Mouse (Mus musculus) intestine, embryonic 16.5 days (tissue): ENCODE measurements around the gene Tapt1. TPM values are rescaled to one million over a fixed set of nuclear protein-coding genes. Genes with fewer than 3 reads are reported as not detected.

Experiments
- ATAC-seq: fragments of 200-750 bp; cut with Nextera tagmentation; 2 replicates; pipeline ENCODE4 v1.8.0; 2017; ENCODE audit warnings: moderate TSS enrichment, moderate library complexity
- H3K27ac ChIP-seq: fragments of 300-500 bp; sonication (generic); 2 replicates; pipeline ENCODE4 v1.5.1; 2014; ENCODE audit warnings: mild to moderate bottlenecking, low read length
- H3K27me3 ChIP-seq: fragments of 300-500 bp; sonication (generic); replicated peaks from 2 replicates; pipeline ENCODE4 v1.6.1; 2014; ENCODE audit warnings: low read length, control low read depth, mixed read lengths; ENCODE audit not compliant: control insufficient read depth, insufficient read depth
- H3K36me3 ChIP-seq: fragments of 300-500 bp; sonication (generic); 2 replicates; pipeline ENCODE4 v1.6.1; 2014; ENCODE audit warnings: low read length, control low read depth; ENCODE audit not compliant: control insufficient read depth, insufficient read depth
- H3K4me1 ChIP-seq: fragments of 300-500 bp; sonication (generic); 2 replicates; pipeline ENCODE4 v1.6.1; 2014; ENCODE audit warnings: low read length, control low read depth, mixed read lengths; ENCODE audit not compliant: control insufficient read depth, insufficient read depth
- H3K4me2 ChIP-seq: fragments of 300-500 bp; sonication (generic); 2 replicates; pipeline ENCODE4 v1.6.1; 2014; ENCODE audit warnings: low read depth, low read length, control low read depth
- H3K4me3 ChIP-seq: fragments of 300-500 bp; sonication (generic); 2 replicates; pipeline ENCODE4 v1.5.1; 2014; ENCODE audit warnings: mild to moderate bottlenecking, low read length
- H3K9ac ChIP-seq: fragments of 300-500 bp; sonication (generic); 2 replicates; pipeline ENCODE4 v1.6.1; 2014; ENCODE audit warnings: low read depth, low read length
- H3K9me3 ChIP-seq: fragments of 300-500 bp; sonication (generic); 2 replicates; pipeline ENCODE4 v1.6.1; 2016; ENCODE audit warnings: low read length, control low read depth; ENCODE audit not compliant: control insufficient read depth
- WGBS: fragments of 180-500 bp; shearing (Covaris S2); extraction: QIAGEN DNeasy Blood & Tissue Kit; methylation state at CpG from one replicate; pipeline ENCODE4 v1.1.7; 2014; 5-methylcytosine and 5-hydroxymethylcytosine counted together
- polyA plus RNA-seq: library from polyadenylated mRNA; unstranded; fragments of >200 nt; fragmentation: Nextera tagmentation; extraction: Ambion mirVana; gene quantifications from 2 replicates; pipeline ENCODE4 v1.2.1, GENCODE M21; 2015

Tapt1 gene
- polyA plus RNA-seq, 1 experiment from 2014 or later, result 20.0 TPM

- Histone ChIP-seq H3K27ac (no peak overlapping the region), H3K27me3 (no peaks in the 10 kb centered on the region), H3K36me3 (peaks cover 8% of the 10 kb centered on the region), H3K4me2 (no peak overlapping the region), H3K9ac (no peak overlapping the region), H3K4me1 (no peaks in the 10 kb centered on the region), H3K4me3 (no peak overlapping the region), H3K9me3 (no peaks in the 10 kb centered on the region)
- ATAC-seq, result no peak
- 93% methylated on average over 3 of the region's 3 CpGs for WGBS
These were observed 44.8 kb downstream of the Tapt1 start for GRCm38 (mm10) chr5:44181669-44182068.

- Histone ChIP-seq H3K9ac (no peak overlapping the region), H3K9me3 (no peaks in the 10 kb centered on the region), H3K36me3 (peaks cover 10% of the 10 kb centered on the region), H3K27ac (no peak overlapping the region), H3K4me2 (no peak overlapping the region), H3K27me3 (no peaks in the 10 kb centered on the region), H3K4me1 (no peaks in the 10 kb centered on the region), H3K4me3 (no peak overlapping the region)
- WGBS, result 84% methylated on average over 3 of the region's 3 CpGs
- ATAC-seq, result no peak
These were observed 46.0 kb downstream of the Tapt1 start for GRCm38 (mm10) chr5:44180450-44180849.

DNA sequence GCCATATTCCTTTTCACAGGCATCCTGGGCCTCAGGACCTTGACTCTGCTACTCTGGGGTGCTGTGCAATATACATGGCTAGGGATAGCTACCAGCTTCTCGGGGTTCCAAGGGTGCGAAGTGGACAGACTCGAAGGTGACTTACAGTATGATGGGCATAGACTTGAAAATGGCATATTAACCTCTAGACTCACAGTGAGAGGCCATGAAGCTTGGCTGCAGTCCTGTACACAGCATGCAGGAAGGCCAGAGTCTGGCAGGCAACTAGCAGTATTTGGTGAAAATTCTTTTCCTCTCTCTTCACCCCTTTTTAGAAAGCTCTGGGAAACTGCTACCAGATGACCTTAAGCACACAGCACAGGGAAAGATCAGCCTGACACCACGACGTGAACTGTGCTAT is 52.4 kb downstream of the Tapt1 start:
- Histone ChIP-seq H3K27ac (no peak overlapping the region), H3K4me3 (no peak overlapping the region), H3K4me1 (no peaks in the 10 kb centered on the region), H3K27me3 (no peaks in the 10 kb centered on the region), H3K9me3 (no peaks in the 10 kb centered on the region), H3K4me2 (no peak overlapping the region), H3K36me3 (peaks cover 3% of the 10 kb centered on the region), H3K9ac (no peak overlapping the region)
- 91% methylated on average over 5 of the region's 5 CpGs for WGBS
- ATAC-seq, result no peak

- 80% methylated on average over 6 of the region's 6 CpGs for WGBS
- no peaks in the 10 kb centered on the region for H3K4me1 ChIP-seq
- H3K36me3 ChIP-seq, result no peaks in the 10 kb centered on the region
- H3K9ac ChIP-seq, result no peak overlapping the region
- H3K27ac ChIP-seq, result no peak overlapping the region
- no peak for ATAC-seq
- H3K4me2 ChIP-seq, result no peak overlapping the region
- H3K9me3 ChIP-seq, result no peaks in the 10 kb centered on the region
- H3K4me3 ChIP-seq, result no peak overlapping the region
- H3K27me3 ChIP-seq, result no peaks in the 10 kb centered on the region
These were observed 59.6 kb downstream of the Tapt1 start for GRCm38 (mm10) chr5:44166866-44167265.

DNA sequence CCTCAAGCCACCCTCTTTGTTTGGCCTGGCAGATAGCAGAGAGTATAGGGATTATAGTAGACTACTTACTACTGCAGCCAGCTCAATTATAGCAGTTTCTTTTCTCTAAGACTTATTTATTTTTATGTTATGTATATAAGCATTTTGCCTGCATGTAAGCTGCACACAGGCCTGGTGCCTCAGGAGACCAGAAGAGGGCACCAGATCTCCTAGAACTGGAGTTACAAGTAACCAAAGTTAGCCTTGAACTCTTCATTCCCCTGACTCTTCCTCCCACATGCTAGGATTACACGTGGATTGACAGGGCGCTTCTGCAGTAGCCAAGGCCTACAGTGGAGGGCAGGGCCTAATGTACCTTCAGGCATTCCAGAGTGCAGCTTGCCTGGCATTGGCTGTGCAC is 60.6 kb downstream of the Tapt1 start:
- Histone ChIP-seq H3K9me3 (no peaks in the 10 kb centered on the region), H3K4me3 (no peak overlapping the region), H3K36me3 (no peaks in the 10 kb centered on the region), H3K27me3 (no peaks in the 10 kb centered on the region), H3K9ac (no peak overlapping the region), H3K4me2 (no peak overlapping the region), H3K27ac (no peak overlapping the region), H3K4me1 (no peaks in the 10 kb centered on the region)
- WGBS, result 33% methylated on average over 2 of the region's 2 CpGs
- ATAC-seq, result peak; percentile 37; the same call in 1 of the 2 replicates

DNA sequence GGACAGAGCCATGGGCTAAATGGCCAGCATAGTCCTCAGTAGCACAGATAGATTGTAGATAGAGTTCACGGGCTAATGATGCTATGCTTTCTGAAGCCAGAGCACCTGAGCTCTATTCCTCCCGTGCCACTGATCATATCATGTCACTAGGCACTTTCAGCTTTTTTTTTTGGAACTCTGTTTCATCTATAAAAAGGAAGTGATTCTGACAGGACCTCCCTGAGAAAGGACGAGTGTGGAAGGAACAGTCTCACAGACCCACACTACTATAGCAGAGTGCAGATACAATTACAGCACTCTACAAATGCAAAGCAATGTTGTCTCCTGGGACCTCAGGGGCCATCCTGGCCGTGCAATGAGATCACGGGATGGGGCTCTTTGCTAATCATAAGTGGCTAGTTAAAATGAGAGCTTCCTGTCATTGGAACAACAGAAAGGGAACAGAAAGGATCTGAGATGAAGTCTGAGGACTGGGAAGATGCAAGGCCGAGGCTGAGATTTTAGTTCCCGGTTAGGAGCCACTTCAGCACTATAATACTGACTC is 62.1 kb downstream of the Tapt1 start:
- WGBS, result 55% methylated on average over 7 of the region's 7 CpGs
- Histone ChIP-seq H3K36me3 (no peaks in the 10 kb centered on the region), H3K9me3 (no peaks in the 10 kb centered on the region), H3K27me3 (no peaks in the 10 kb centered on the region), H3K4me2 (no peak overlapping the region), H3K27ac (no peak overlapping the region), H3K9ac (no peak overlapping the region), H3K4me3 (no peak overlapping the region), H3K4me1 (no peaks in the 10 kb centered on the region)
- ATAC-seq, result no peak

- 89% methylated on average over 3 of the region's 3 CpGs for WGBS
- Histone ChIP-seq H3K4me1 (no peaks in the 10 kb centered on the region), H3K27ac (no peak overlapping the region)
These were observed 63.1 kb downstream of the Tapt1 start for GRCm38 (mm10) chr5:44163318-44163717.

DNA sequence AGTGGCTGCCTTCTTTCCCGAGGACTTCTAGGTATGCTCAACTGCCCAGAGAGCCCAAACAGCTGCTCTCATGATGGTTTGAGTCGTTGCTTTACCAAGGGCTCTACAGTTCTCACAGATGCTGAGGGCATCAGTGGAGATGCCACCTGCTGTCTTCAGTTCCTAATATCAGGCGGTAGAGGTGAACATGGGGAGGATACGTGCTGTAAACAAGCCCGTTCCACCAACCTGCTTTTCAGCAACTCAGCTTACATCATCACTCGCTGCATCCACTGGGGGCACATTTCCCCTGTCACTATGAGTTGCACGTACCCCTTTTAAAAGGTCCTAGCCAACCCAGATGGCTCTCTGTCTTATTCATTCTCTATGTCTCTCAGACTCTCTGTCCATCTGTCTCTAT is 63.6 kb downstream of the Tapt1 start:
- no peaks in the 10 kb centered on the region for H3K9me3 ChIP-seq
- WGBS, result 87% methylated on average over 7 of the region's 7 CpGs
- H3K4me2 ChIP-seq, result no peak overlapping the region
- no peaks in the 10 kb centered on the region for H3K27me3 ChIP-seq
- no peak overlapping the region for H3K4me3 ChIP-seq
- no peaks in the 10 kb centered on the region for H3K4me1 ChIP-seq
- H3K36me3 ChIP-seq, result no peaks in the 10 kb centered on the region
- no peak overlapping the region for H3K9ac ChIP-seq
- H3K27ac ChIP-seq, result no peak overlapping the region
- ATAC-seq, result no peak

More at GRCm38 (mm10) chr5:44163318-44163717, 63.1 kb downstream of the Tapt1 start:
- no peak for ATAC-seq
- H3K4me2 ChIP-seq, result no peak overlapping the region
- H3K4me3 ChIP-seq, result no peak overlapping the region
- no peaks in the 10 kb centered on the region for H3K36me3 ChIP-seq
- H3K9me3 ChIP-seq, result no peaks in the 10 kb centered on the region
- H3K9ac ChIP-seq, result no peak overlapping the region
- no peaks in the 10 kb centered on the region for H3K27me3 ChIP-seq

- H3K4me2 ChIP-seq, result no peak overlapping the region
- no peaks in the 10 kb centered on the region for H3K9me3 ChIP-seq
- peaks cover 4% of the 10 kb centered on the region; the same call in 1 of the 2 replicates for H3K4me1 ChIP-seq
- no peaks in the 10 kb centered on the region for H3K36me3 ChIP-seq
- no peak overlapping the region for H3K4me3 ChIP-seq
- H3K27ac ChIP-seq, result 0 out of 2 replicates have a peak overlapping the region, but pooled peaks have one; percentile 10
- no peak overlapping the region for H3K9ac ChIP-seq
- no peaks in the 10 kb centered on the region for H3K27me3 ChIP-seq
- 50% methylated on average over 4 of the region's 4 CpGs for whole genome bisulfite sequencing
- ATAC-seq, result peak; percentile 90
These were observed 66.6 kb downstream of the Tapt1 start for GRCm38 (mm10) chr5:44159679-44160438.
